Mouse (Mus musculus) heart, postnatal 0 days (tissue): ENCODE results near the gene Map3k20.

Source experiments
- CTCF ChIP-seq: IDR thresholded peaks from 2 replicates; pipeline ENCODE4 v1.5.1; 2016; ENCODE audit warnings: antibody characterized with exemption, control low read depth, low read depth
- EP300 ChIP-seq: IDR thresholded peaks from 2 replicates; pipeline ENCODE4 v1.6.1; 2016; ENCODE audit warnings: antibody characterized with exemption, low read depth

GRCm38 (mm10) chr2:72305738-72306137, 20.3 kb downstream of the Map3k20 start:
- TF ChIP-seq EP300 (no peak), CTCF (no peak)
